In the genomic region with DNA sequence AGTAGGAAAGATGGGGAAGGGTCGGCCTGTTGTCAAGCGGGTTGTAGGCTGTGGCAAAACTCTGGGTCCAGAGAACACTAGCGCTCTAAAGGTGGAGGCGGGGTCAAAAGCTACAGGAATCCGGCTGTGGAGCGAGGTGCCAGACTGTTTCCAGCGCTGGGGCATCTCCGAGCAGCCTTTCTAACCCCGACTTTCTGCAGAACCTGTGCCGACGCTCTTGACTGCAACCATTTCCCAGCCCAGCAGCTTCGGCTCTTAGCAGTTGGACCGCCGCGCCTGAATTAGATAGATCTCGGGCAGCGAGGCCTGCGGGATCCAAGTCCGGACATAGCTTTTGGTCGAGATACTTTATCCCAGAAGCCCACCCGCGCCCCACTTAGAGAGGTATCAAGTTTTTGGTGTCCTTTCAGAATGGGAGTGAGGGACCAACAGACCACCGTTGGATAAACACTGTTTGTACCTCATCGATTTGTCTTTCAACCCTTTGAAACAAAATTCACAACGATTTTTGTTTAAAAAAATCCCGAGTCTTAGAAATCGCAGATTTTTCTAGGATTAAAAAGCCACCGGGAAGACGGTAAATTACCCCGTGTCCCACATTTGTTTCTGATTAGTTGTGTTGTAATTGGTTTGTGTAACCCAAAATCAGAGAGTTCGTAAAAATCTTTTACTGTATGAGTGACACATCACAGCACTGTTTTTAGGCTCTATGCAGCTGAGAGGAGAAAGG, we compare ENCODE assay signal across 10 mouse cellular contexts. TPM values are rescaled to one million over a fixed set of nuclear protein-coding genes. Genes with fewer than 3 reads are reported as not detected.
DNase-seq lines count a peak whose midpoint lies in the region; ATAC-seq lines count a peak whose summit lies in the region.
"Had no signal": no experiment of that assay in that cellular context is flagged by ENCODE, and none has a peak within 500 bp of the region (broad histone marks: within the 10 kb centered on the region; RNA-seq: fewer than 3 reads in every experiment).

No protein-coding gene starts in this region.

- peak; percentile 12 to 18 for DNase-seq in frontal cortex, postnatal 36 days (ENCODE audit: low spot score in 2 of 2)
- no peak for DNase-seq in frontal cortex, postnatal 14 days (ENCODE audit: low spot score in 2 of 2)
- peak; percentile 38 for DNase-seq in ES-CJ7 (ENCODE audit: low read depth, low spot score)
- peak; percentile 29 to 39 for DNase-seq in kidney, postnatal 25 days
- DNase-seq in spleen, postnatal 4 days (ENCODE audit: low spot score in 2 of 2): no peak
- DNase-seq in gastrocnemius, adult 8-10 months (ENCODE audit: low spot score in 2 of 2): no peak

- H3K4me2 ChIP-seq in heart, embryonic 13.5 days: peak overlapping the region; percentile 71
- peak overlapping the region; percentile 67 for H3K4me2 ChIP-seq in stomach, embryonic 15.5 days

- ATAC-seq in heart, embryonic 13.5 days (ENCODE audit: extremely low read depth, insufficient number of reproducible peaks, low FRiP score, low TSS enrichment): no peak
- no peak for ATAC-seq in stomach, embryonic 15.5 days (ENCODE audit: insufficient read depth, low FRiP score, low read depth)

- H3K27me3 ChIP-seq in heart, embryonic 13.5 days (replicated peaks): peaks cover 92% of the 10 kb centered on the region
- peaks cover 44% of the 10 kb centered on the region for H3K27me3 ChIP-seq in stomach, embryonic 15.5 days (replicated peaks)
- H3K27me3 ChIP-seq: CH12.LX had no signal

- no peaks in the 10 kb centered on the region for H3K9me3 ChIP-seq in heart, embryonic 13.5 days
- H3K9me3 ChIP-seq in stomach, embryonic 15.5 days: no peaks in the 10 kb centered on the region

- H3K27ac ChIP-seq in heart, embryonic 13.5 days (replicated peaks): no peak overlapping the region
- peak overlapping the region; percentile 57; the same call in 1 of the 2 replicates for H3K27ac ChIP-seq in stomach, embryonic 15.5 days

- peak overlapping the region; percentile 53 for H3K4me3 ChIP-seq in heart, embryonic 13.5 days
- H3K4me3 ChIP-seq in stomach, embryonic 15.5 days (replicated peaks): peak overlapping the region; percentile 48

- H3K36me3 ChIP-seq in heart, embryonic 13.5 days: no peaks in the 10 kb centered on the region
- no peaks in the 10 kb centered on the region for H3K36me3 ChIP-seq in stomach, embryonic 15.5 days

- no peak overlapping the region for H3K9ac ChIP-seq in heart, embryonic 13.5 days
- no peak overlapping the region; the same call in 1 of the 2 replicates for H3K9ac ChIP-seq in stomach, embryonic 15.5 days

- peaks cover 41% of the 10 kb centered on the region for H3K4me1 ChIP-seq in heart, embryonic 13.5 days
- H3K4me1 ChIP-seq in stomach, embryonic 15.5 days: peaks cover 40% of the 10 kb centered on the region

- WGBS in heart, embryonic 13.5 days: 2% methylated on average over 31 of the region's 31 CpGs
- WGBS in stomach, embryonic 15.5 days: 2% methylated on average over 31 of the region's 31 CpGs

RNA-seq across cellular contexts. Expression of a gene that starts 1.4 kb away (rescaled TPM):
- polyA plus RNA-seq in heart, embryonic 13.5 days (2015; fragmentation: Nextera tagmentation; extraction: Ambion mirVana): 0.17 and 0.74 TPM in 2 replicates
- polyA plus RNA-seq in stomach, embryonic 15.5 days (2015; fragmentation: Nextera tagmentation; extraction: Ambion mirVana): 5.7 and 8.1 TPM in 2 replicates
- under 1 TPM in 1 of 4 experiments, not detected in 3; 0.41 TPM for total RNA-seq in gastrocnemius, adult 8-10 months (2022)
- total RNA-seq: common myeloid progenitor, adult 5-6 weeks had no signal

RNA-seq across cellular contexts. Expression of a gene that starts 27.8 kb away (rescaled TPM):
- polyA plus RNA-seq in heart, embryonic 13.5 days (2015; fragmentation: Nextera tagmentation; extraction: Ambion mirVana): 286 and 325 TPM in 2 replicates
- polyA plus RNA-seq in stomach, embryonic 15.5 days (2015; fragmentation: Nextera tagmentation; extraction: Ambion mirVana): 247 and 265 TPM in 2 replicates
- 100 to 1,000 TPM; 216 to 259 (median 240) TPM for total RNA-seq in gastrocnemius, adult 8-10 months (2022)

Comparison
In these comparisons a context has a peak if more than half of its experiments do, and no peak if none do; other contexts are left out.
1. DNase-seq: peak in frontal cortex, postnatal 36 days (2 of 2), ES-CJ7 (single experiment) and kidney, postnatal 25 days (2 of 2); none in frontal cortex, postnatal 14 days (0 of 2), spleen, postnatal 4 days (0 of 2) and gastrocnemius, adult 8-10 months (0 of 2).